Mouse (Mus musculus): ENCODE measurements around the gene Serpina9. TPM values are rescaled to one million over a fixed set of nuclear protein-coding genes. Genes with fewer than 3 reads are reported as not detected.
"Not testable (repeated sequence)": the region's sequence is repeated elsewhere in the genome, so short reads cannot be mapped to it uniquely, and the experiment has no call there.

The Serpina9 gene
- polyA plus RNA-seq, 1 experiment from 2014 or later, result 0.08 TPM

- no peaks in the 10 kb centered on the region for H3K27me3 ChIP-seq
- H3K27ac ChIP-seq, result no peak overlapping the region
- no peaks in the 10 kb centered on the region for H3K9me3 ChIP-seq
- H3K36me3 ChIP-seq, result no peaks in the 10 kb centered on the region
- no peaks in the 10 kb centered on the region for H3K4me1 ChIP-seq
- H3K4me3 ChIP-seq, result no peak overlapping the region
- no peak overlapping the region for H3K4me2 ChIP-seq
- no peak for ATAC-seq (ENCODE audit: insufficient number of reproducible peaks, insufficient read depth, low FRiP score, low TSS enrichment, low read depth)
- WGBS, result 81% methylated on average over 5 of the region's 5 CpGs
- H3K9ac ChIP-seq, result no peak overlapping the region
Measured at GRCm38 (mm10) chr12:103962337-103962736, 51.2 kb downstream of the Serpina9 start.

- Histone ChIP-seq H3K9me3 (no peaks in the 10 kb centered on the region), H3K9ac (no peak overlapping the region), H3K4me1 (no peaks in the 10 kb centered on the region), H3K36me3 (no peaks in the 10 kb centered on the region), H3K27me3 (no peaks in the 10 kb centered on the region), H3K27ac (no peak overlapping the region), H3K4me3 (no peak overlapping the region), H3K4me2 (no peak overlapping the region)
- ATAC-seq (ENCODE audit: insufficient number of reproducible peaks, insufficient read depth, low FRiP score, low TSS enrichment, low read depth), result no peak
- WGBS, result 91% methylated on average over 1 of the region's 1 CpGs
Measured at GRCm38 (mm10) chr12:103961716-103962115, 51.8 kb downstream of the Serpina9 start.

GRCm38 (mm10) chr12:103958798-103959197 is 54.8 kb downstream of the Serpina9 start, which contains the start of gene Serpina1e:
Gene Serpina1e (minus strand): TSS chr12:103958975.
- H3K4me1 ChIP-seq, result no peaks in the 10 kb centered on the region
- H3K27me3 ChIP-seq, result no peaks in the 10 kb centered on the region
- 86% methylated on average over 3 of the region's 3 CpGs for WGBS
- no peaks in the 10 kb centered on the region for H3K36me3 ChIP-seq
- ATAC-seq (ENCODE audit: insufficient number of reproducible peaks, insufficient read depth, low FRiP score, low TSS enrichment, low read depth), result no peak
- H3K4me2 ChIP-seq, result no peak within 1 kb of the TSS
- no peaks in the 10 kb centered on the region for H3K9me3 ChIP-seq
- no peak within 1 kb of the TSS for H3K27ac ChIP-seq
- H3K4me3 ChIP-seq, result no peak within 1 kb of the TSS
- no peak within 1 kb of the TSS for H3K9ac ChIP-seq

GRCm38 (mm10) chr12:103956555-103956954 is 57.0 kb downstream of the Serpina9 start:
- not testable (repeated sequence) for H3K27ac ChIP-seq; ATAC-seq (ENCODE audit: insufficient number of reproducible peaks, insufficient read depth, low FRiP score, low TSS enrichment, low read depth); H3K36me3 ChIP-seq; H3K9me3 ChIP-seq; H3K4me3 ChIP-seq; H3K4me2 ChIP-seq; H3K9ac ChIP-seq; H3K4me1 ChIP-seq; H3K27me3 ChIP-seq
- 76% methylated on average over 2 of the region's 2 CpGs for WGBS

GRCm38 (mm10) chr12:103952972-103953371 is 60.6 kb downstream of the Serpina9 start:
- not testable (repeated sequence) for ATAC-seq (ENCODE audit: insufficient number of reproducible peaks, insufficient read depth, low FRiP score, low TSS enrichment, low read depth); H3K27ac ChIP-seq; H3K9ac ChIP-seq; H3K27me3 ChIP-seq; H3K9me3 ChIP-seq; H3K36me3 ChIP-seq; H3K4me3 ChIP-seq; H3K4me2 ChIP-seq; H3K4me1 ChIP-seq
- WGBS, result 76% methylated on average over 3 of the region's 3 CpGs

GRCm38 (mm10) chr12:103946243-103946642 is 67.3 kb downstream of the Serpina9 start:
- no peaks in the 10 kb centered on the region for H3K27me3 ChIP-seq
- no peaks in the 10 kb centered on the region for H3K4me1 ChIP-seq
- no peak overlapping the region for H3K27ac ChIP-seq
- peaks cover 5% of the 10 kb centered on the region; the same call in 1 of the 2 replicates for H3K9me3 ChIP-seq
- H3K9ac ChIP-seq, result no peak overlapping the region
- H3K4me3 ChIP-seq, result no peak overlapping the region
- ATAC-seq (ENCODE audit: insufficient number of reproducible peaks, insufficient read depth, low FRiP score, low TSS enrichment, low read depth), result no peak
- 79% methylated on average over 4 of the region's 4 CpGs for WGBS
- H3K4me2 ChIP-seq, result no peak overlapping the region
- no peaks in the 10 kb centered on the region for H3K36me3 ChIP-seq

Other genes starting within 250 kb of the Serpina9 start
- 2.8 TPM in 1 of 2 replicates, not detected in the other for gene Serpina1d, start 240.2 kb downstream of the Serpina9 start, polyA plus RNA-seq (2015; fragmentation: Nextera tagmentation; extraction: Ambion mirVana)
- 17.2 TPM in 1 of 2 replicates, not detected in the other for gene Serpina1b, start 183.4 kb downstream of the Serpina9 start, polyA plus RNA-seq (2015; fragmentation: Nextera tagmentation; extraction: Ambion mirVana)
- 13.0 TPM in 1 of 2 replicates, not detected in the other for gene Serpina1a, start 150.2 kb downstream of the Serpina9 start, polyA plus RNA-seq (2015; fragmentation: Nextera tagmentation; extraction: Ambion mirVana)
- 6.9 TPM in 1 of 2 replicates, not detected in the other for gene Serpina1c, start 108.9 kb downstream of the Serpina9 start, polyA plus RNA-seq (2015; fragmentation: Nextera tagmentation; extraction: Ambion mirVana)
- 6.1 TPM in 1 of 2 replicates, not detected in the other for gene Serpina1e, start 54.8 kb downstream of the Serpina9 start, polyA plus RNA-seq (2015; fragmentation: Nextera tagmentation; extraction: Ambion mirVana)
- 0.23 TPM in 1 of 2 replicates, not detected in the other for gene Serpina11, start 23.8 kb downstream of the Serpina9 start, polyA plus RNA-seq (2015; fragmentation: Nextera tagmentation; extraction: Ambion mirVana)
- gene Serpina12, start 30.7 kb upstream of the Serpina9 start, polyA plus RNA-seq (2015; fragmentation: Nextera tagmentation; extraction: Ambion mirVana), result not detected in 2 replicates
- not detected in 2 replicates for gene Serpina5, start 87.4 kb upstream of the Serpina9 start, polyA plus RNA-seq (2015; fragmentation: Nextera tagmentation; extraction: Ambion mirVana)
- not detected in 2 replicates for gene Serpina3a, start 99.0 kb upstream of the Serpina9 start, polyA plus RNA-seq (2015; fragmentation: Nextera tagmentation; extraction: Ambion mirVana)
- not detected in 2 replicates for gene Serpina3b, start 114.2 kb upstream of the Serpina9 start, polyA plus RNA-seq (2015; fragmentation: Nextera tagmentation; extraction: Ambion mirVana)
- not detected in 2 replicates for gene Serpina3c, start 140.1 kb upstream of the Serpina9 start, polyA plus RNA-seq (2015; fragmentation: Nextera tagmentation; extraction: Ambion mirVana)
- gene Serpina3f, start 200.8 kb upstream of the Serpina9 start, polyA plus RNA-seq (2015; fragmentation: Nextera tagmentation; extraction: Ambion mirVana), result not detected in 2 replicates
- gene Serpina3g, start 222.5 kb upstream of the Serpina9 start, polyA plus RNA-seq (2015; fragmentation: Nextera tagmentation; extraction: Ambion mirVana), result 0.84 and 1.0 TPM in 2 replicates
- gene Serpina3i, start 249.4 kb upstream of the Serpina9 start, polyA plus RNA-seq (2015; fragmentation: Nextera tagmentation; extraction: Ambion mirVana), result 0.21 and 0.26 TPM in 2 replicates